Mouse (Mus musculus) bone marrow macrophage, adult 2 months (primary cell): ENCODE measurements around the gene Cstb. TPM values are rescaled to one million over a fixed set of nuclear protein-coding genes. Genes with fewer than 3 reads are reported as not detected.

ENCODE experiments used
- H3K27ac ChIP-seq: 2 replicates; pipeline ENCODE4 v1.5.1; 2012; ENCODE audit warnings: low read depth, low read length; ENCODE audit not compliant: insufficient read depth
- H3K4me1 ChIP-seq: 2 replicates; pipeline ENCODE4 v1.6.1; 2012; ENCODE audit warnings: low read length; ENCODE audit not compliant: control insufficient read depth, insufficient read depth
- H3K4me3 ChIP-seq: 2 replicates; pipeline ENCODE4 v1.5.1; 2012; ENCODE audit warnings: mild to moderate bottlenecking, low read length, moderate library complexity; ENCODE audit not compliant: insufficient read depth
- CTCF ChIP-seq: IDR thresholded peaks from 2 replicates; pipeline ENCODE4 v1.5.1; 2012; ENCODE audit warnings: low read depth, mild to moderate bottlenecking, low read length, moderate library complexity
- POLR2A ChIP-seq: IDR thresholded peaks from 2 replicates; pipeline ENCODE4 v1.6.1; 2012; ENCODE audit warnings: mild to moderate bottlenecking, low read depth, low read length, borderline replicate concordance
- polyA plus RNA-seq: library from polyadenylated mRNA; stranded (reverse); fragments of >200 nt; gene quantifications from 2 replicates; pipeline ENCODE4 v1.2.4, GENCODE M21; 2012; ENCODE audit not compliant: missing spikeins, insufficient read depth, insufficient read length

Cstb gene
- 742 and 743 TPM in 2 replicates for polyA plus RNA-seq

DNA sequence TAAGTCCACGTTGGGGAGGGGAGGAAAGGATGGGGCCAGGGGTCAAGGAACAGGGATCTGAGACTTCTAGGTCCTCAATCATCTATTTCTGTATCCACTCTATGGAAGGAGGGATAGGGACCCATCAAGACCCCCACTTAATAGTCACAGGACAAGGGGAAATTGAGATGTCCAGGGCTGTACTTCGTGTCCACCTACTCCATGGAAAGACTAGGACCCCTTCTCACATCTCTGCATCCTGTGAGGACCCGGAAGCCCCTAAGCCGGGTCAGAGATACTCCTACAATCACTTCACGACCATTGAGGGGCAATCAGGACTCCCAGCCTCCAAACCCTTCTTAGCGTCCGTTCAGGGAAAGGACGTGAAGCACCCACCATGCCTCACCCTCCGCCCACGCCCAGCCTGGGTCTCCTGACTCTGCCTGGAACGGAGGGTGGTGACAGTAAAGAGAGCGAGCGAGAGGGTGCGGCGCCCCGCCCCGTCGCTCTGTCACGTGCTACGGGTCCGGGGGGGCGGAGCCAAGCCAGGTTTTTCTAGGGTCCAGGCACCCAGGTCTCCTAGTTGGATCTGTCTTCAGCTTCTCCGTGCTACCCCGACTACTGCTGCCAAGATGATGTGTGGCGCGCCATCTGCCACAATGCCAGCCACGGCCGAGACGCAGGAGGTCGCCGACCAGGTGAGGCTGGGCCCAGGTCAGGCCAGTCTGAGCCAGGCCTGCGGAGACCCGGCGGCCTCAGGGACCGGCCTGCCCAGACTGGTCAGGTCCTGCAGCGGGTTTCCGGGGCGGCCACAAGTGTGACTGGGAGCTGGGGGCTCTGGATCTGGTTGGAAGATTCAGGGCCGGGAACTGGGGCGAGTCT lies at the start of gene Cstb:
Gene Cstb, plus strand, starts transcription at position 489 of the 861 bp plus-strand sequence.
- Histone ChIP-seq H3K27ac (peak within 1 kb of the TSS; percentile 96), H3K4me1 (peaks cover 33% of the 10 kb centered on the region), H3K4me3 (peak within 1 kb of the TSS; percentile 94)
- TF ChIP-seq CTCF, result no peak
- peak; percentile 8; the same call in 1 of the 2 replicates for TF ChIP-seq POLR2A

DNA sequence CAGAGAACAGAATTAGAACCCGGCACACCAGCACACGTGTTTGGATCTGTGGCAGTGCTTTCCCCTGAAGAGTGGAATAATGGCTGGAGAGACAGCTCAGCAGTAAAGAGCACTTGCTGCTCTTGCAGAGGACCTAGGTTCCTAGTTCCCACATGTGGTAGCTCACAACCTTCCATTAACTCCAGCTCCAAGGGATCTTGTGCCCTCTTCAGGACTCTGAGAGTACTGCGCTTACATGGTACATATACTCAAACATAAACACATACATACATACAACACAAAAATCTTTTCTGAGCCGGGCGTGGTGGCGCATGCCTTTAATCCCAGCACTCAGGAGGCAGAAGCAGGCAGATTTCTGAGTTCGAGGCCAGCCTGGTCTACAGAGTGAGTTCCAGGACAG lies 47.0 kb upstream of the Cstb start:
- TF ChIP-seq POLR2A (no peak), CTCF (no peak)
- Histone ChIP-seq H3K4me3 (no peak overlapping the region), H3K27ac (no peak overlapping the region), H3K4me1 (peaks cover 2% of the 10 kb centered on the region; the same call in 1 of the 2 replicates)

GRCm38 (mm10) chr10:78383567-78383966 lies 41.9 kb upstream of the Cstb start:
- H3K4me1 ChIP-seq, result peaks cover 8% of the 10 kb centered on the region

DNA sequence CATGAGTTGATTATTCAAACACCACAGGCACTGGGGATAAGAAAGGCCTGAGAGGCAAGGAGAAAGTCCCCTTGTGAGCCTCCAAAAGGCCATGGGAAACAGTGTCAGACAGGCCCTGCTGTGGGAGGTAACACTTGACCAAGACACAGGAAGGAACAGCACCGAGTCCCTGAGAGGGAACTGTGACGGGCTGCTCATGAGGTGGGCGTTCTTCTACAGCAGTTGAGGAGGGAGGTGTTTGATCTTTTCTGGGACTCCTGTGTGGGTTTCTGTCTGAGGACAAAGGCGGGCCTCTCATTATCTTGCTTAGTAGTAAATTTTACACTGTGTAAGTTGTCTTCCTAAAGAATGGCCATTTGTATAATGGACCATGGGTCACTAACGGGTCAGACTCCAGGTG lies 39.9 kb upstream of the Cstb start:
- TF ChIP-seq CTCF (no peak), POLR2A (no peak)
- H3K4me1 ChIP-seq, result peaks cover 16% of the 10 kb centered on the region
- no peak overlapping the region for H3K27ac ChIP-seq
- H3K4me3 ChIP-seq, result no peak overlapping the region

More at GRCm38 (mm10) chr10:78383567-78383966, 41.9 kb upstream of the Cstb start:
- Histone ChIP-seq H3K27ac (no peak overlapping the region), H3K4me3 (no peak overlapping the region)
- TF ChIP-seq POLR2A, result no peak
- TF ChIP-seq CTCF, result no peak

- Histone ChIP-seq H3K4me1 (peaks cover 20% of the 10 kb centered on the region), H3K27ac (peak overlapping the region; percentile 11), H3K4me3 (no peak overlapping the region)
- TF ChIP-seq CTCF (no peak), POLR2A (no peak)
Observed at GRCm38 (mm10) chr10:78388216-78388980, 37.1 kb upstream of the Cstb start.

DNA sequence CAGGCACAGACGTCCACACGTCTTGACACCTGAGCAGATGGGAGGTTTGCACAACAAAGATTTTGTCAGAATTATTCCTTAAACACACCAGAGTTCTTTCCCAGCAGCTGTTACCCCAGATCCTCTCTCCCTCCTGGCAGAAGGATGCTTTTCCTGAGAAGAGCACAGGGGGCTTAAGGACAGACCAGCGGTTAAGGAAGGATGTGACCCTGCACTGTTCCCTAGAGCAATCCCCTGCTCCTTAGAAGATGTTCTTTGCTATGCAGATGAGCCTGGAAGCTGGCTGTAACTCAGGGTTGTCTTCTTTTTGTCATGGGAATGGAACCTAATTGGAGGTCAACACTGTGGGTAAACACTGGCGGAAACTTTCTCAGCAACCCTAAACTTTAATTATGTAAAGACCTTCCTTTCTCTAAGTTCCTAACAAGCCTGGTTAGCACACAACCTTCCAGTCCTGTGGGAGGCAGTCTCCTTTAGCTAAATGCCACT lies 34.4 kb upstream of the Cstb start:
- TF ChIP-seq CTCF (no peak), POLR2A (no peak)
- Histone ChIP-seq H3K27ac (no peak overlapping the region), H3K4me3 (no peak overlapping the region), H3K4me1 (peaks cover 20% of the 10 kb centered on the region)

GRCm38 (mm10) chr10:78392072-78392471 lies 33.4 kb upstream of the Cstb start:
- Histone ChIP-seq H3K27ac (0 out of 2 replicates have a peak overlapping the region, but pooled peaks have one; percentile 20), H3K4me1 (peaks cover 19% of the 10 kb centered on the region), H3K4me3 (no peak overlapping the region)
- TF ChIP-seq POLR2A, result no peak
- peak; percentile 93 for TF ChIP-seq CTCF

DNA sequence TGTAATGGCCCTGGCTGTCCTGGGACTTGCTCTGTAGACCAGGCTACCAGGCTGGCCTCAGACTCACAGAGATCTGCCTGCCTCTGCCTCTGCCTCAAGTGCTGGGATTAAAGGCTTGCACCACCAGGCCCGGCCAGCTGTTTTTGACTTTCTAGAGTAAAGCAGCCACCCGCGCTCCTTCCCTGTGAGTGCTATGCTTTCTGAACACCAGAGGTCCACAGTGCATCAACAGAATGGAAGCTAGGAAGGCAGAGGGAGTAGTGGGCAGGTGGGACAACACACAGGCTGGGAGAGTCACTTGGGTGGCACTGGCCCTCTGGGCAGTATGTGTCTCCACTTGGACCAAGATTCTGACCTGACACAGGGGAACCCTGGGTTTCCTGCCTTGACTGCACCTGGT lies 30.1 kb upstream of the Cstb start:
- H3K27ac ChIP-seq, result no peak overlapping the region
- TF ChIP-seq CTCF (no peak), POLR2A (no peak)
- no peak overlapping the region for H3K4me3 ChIP-seq
- H3K4me1 ChIP-seq, result peaks cover 4% of the 10 kb centered on the region

GRCm38 (mm10) chr10:78395819-78396624 lies 29.4 kb upstream of the Cstb start:
- Histone ChIP-seq H3K27ac (no peak overlapping the region), H3K4me3 (no peak overlapping the region), H3K4me1 (peaks cover 4% of the 10 kb centered on the region)
- peak; percentile 69; the same call in 1 of the 2 replicates for TF ChIP-seq CTCF
- TF ChIP-seq POLR2A, result no peak
